Mouse (Mus musculus) spleen, adult 2 months (tissue): ENCODE results near the gene Pde4d.

ENCODE experiments used
- CTCF ChIP-seq: fragments of 200-500 bp; IDR thresholded peaks from 2 replicates; pipeline ENCODE4 v1.5.1; 2011; ENCODE audit warnings: mild to moderate bottlenecking, inconsistent platforms; ENCODE audit not compliant: insufficient read depth, insufficient read length, insufficient replicate concordance; ENCODE audit errors: extremely low read depth
- POLR2A ChIP-seq: fragments of 200-500 bp; IDR thresholded peaks from 2 replicates; pipeline ENCODE4 v1.6.1; 2011; ENCODE audit warnings: low read depth, low read length, inconsistent platforms

DNA sequence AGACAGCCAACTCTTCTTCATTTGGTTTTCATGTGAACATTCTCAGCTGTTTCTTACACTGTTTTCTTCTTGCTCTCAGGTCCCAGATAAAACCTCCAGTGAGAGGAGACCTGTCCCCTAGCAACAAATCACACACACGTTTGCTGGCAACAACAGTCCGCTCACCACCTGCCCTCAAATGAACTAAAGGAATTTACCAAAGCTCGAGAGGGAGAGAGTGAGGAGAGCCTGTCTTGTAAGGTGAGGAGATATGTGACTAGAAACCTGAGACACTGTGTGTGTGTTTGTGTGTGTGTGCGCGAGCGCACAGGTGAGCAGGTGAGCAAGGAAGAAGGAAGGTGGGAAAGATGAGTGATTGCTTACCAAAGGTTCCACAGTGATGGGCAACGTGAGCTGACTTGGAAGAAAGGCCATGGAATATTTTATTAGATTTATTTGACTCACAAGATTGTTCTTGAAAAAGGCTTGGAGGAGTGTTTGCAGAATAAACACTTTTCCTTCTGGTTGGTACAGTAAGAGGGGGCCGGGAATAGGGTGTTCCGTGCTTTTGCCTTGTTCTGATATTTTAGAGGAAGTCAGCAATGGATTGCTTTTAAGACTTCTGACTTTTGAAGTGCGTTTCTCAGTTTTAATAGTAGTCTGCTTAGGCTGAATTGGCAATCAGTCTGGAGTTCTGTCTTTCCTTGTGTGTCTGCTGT, 204.4 kb downstream of the Pde4d start:
- TF ChIP-seq POLR2A (no peak), CTCF (no peak)
